Mouse (Mus musculus) heart, postnatal 25 days (tissue): ENCODE results near the gene Il18. TPM values are rescaled to one million over a fixed set of nuclear protein-coding genes. Genes with fewer than 3 reads are reported as not detected.
"Not testable (repeated sequence)": the region's sequence is repeated elsewhere in the genome, so short reads cannot be mapped to it uniquely, and the experiment has no call there.

Source experiments
- DNase-seq: peaks from one replicate; pipeline ENCODE4 v3.0.0; 2022; ENCODE audit warnings: low spot score
- intact Hi-C: fragments of 180-260 bp; cut with DNase I; formaldehyde crosslinking; loops from one replicate; pipeline ENCODE4 v1.15.1; 2025
- total RNA-seq, 2 experiments: library from RNA; stranded (reverse); gene quantifications; 2 replicates each; pipeline ENCODE4 v1.2.3; 2021

Gene Il18
- total RNA-seq, 2 experiments from 2014 or later, result 1.3 to 1.4 TPM

- DNase-seq, result no peak
- intact Hi-C loops, result loop anchor here (5.0 kb wide), 1 partner anchor 70 kb away; the partner anchor contains the start of gene Pts
These were observed 42.3 kb downstream of the Il18 start for GRCm38 (mm10) chr9:50596973-50597372.

GRCm38 (mm10) chr9:50601536-50601935, 46.9 kb downstream of the Il18 start:
- intact Hi-C loops, result no loop called here
- DNase-seq, result no peak

GRCm38 (mm10) chr9:50602055-50602845, 47.6 kb downstream of the Il18 start:
- intact Hi-C loops, result no loop called here
- DNase-seq, result no peak

GRCm38 (mm10) chr9:50603189-50603997, 48.8 kb downstream of the Il18 start, which contains the start of the genes Sdhd and Timm8b:
Gene Sdhd, minus strand, starts transcription at chr9:50603812.
Gene Timm8b, plus strand, starts transcription at chr9:50603910.
- peak; percentile 90 for DNase-seq
- intact Hi-C loops, result no loop called here

GRCm38 (mm10) chr9:50603998-50604324, 49.3 kb downstream of the Il18 start:
- no peak for DNase-seq
- intact Hi-C loops, result no loop called here

- intact Hi-C loops, result no loop called here
- DNase-seq, result no peak
These were observed 49.7 kb downstream of the Il18 start for GRCm38 (mm10) chr9:50604338-50604737.

GRCm38 (mm10) chr9:50612115-50612514, 57.5 kb downstream of the Il18 start:
- intact Hi-C loops, result no loop called here
- DNase-seq, result no peak

GRCm38 (mm10) chr9:50616161-50616560, 61.5 kb downstream of the Il18 start:
- DNase-seq, result no peak

GRCm38 (mm10) chr9:50616766-50617603, 62.4 kb downstream of the Il18 start, which contains the start of the genes Pih1d2 and Nkapd1:
Gene Pih1d2, plus strand, starts transcription at chr9:50617321.
Gene Nkapd1, minus strand, starts transcription at chr9:50617464.
- peak; percentile 77 for DNase-seq
- intact Hi-C loops, result no loop called here

More at GRCm38 (mm10) chr9:50616161-50616560, 61.5 kb downstream of the Il18 start:
- intact Hi-C loops, result no loop called here

GRCm38 (mm10) chr9:50617794-50618330, 63.2 kb downstream of the Il18 start:
- no peak for DNase-seq
- intact Hi-C loops, result no loop called here

GRCm38 (mm10) chr9:50630903-50631302, 76.3 kb downstream of the Il18 start:
- DNase-seq, intact Hi-C loops: not testable (repeated sequence)

Other genes starting within 250 kb of the Il18 start
- gene Rpl10-ps3, start 209.9 kb upstream of the Il18 start, total RNA-seq, result 100 to 1,000 TPM; 353 to 446 TPM
- gene Plet1, start 60.3 kb upstream of the Il18 start, total RNA-seq, result 1 to 10 TPM; 1.6 to 2.2 TPM
- gene Pts, start 26.1 kb upstream of the Il18 start, total RNA-seq, result 10 to 100 TPM; 29.0 to 29.5 TPM
- gene Bco2, start 354 bp downstream of the Il18 start, total RNA-seq, result under 1 TPM; 0.31 to 0.36 TPM
- gene Tex12, start 6.5 kb downstream of the Il18 start, total RNA-seq, result not detected
- gene Sdhd, start 49.0 kb downstream of the Il18 start, total RNA-seq, result 100 to 1,000 TPM; 709 to 741 TPM
- 100 to 1,000 TPM; 271 to 273 TPM for gene Timm8b, start 49.1 kb downstream of the Il18 start, total RNA-seq
- gene Pih1d2, start 62.5 kb downstream of the Il18 start, total RNA-seq, result under 1 TPM; 0.39 to 0.52 TPM
- 10 to 100 TPM; 13.8 to 14.7 TPM for gene Nkapd1, start 62.6 kb downstream of the Il18 start, total RNA-seq
- 100 to 1,000 TPM; 436 to 450 TPM for gene Dlat, start 105.0 kb downstream of the Il18 start, total RNA-seq
- 1 to 10 TPM; 2.5 to 5.3 TPM for gene Dixdc1, start 184.7 kb downstream of the Il18 start, total RNA-seq
- gene 2310030G06Rik, start 191.7 kb downstream of the Il18 start, total RNA-seq, result 1 to 10 TPM; 1.9 to 2.4 TPM
- gene Cryab, start 196.5 kb downstream of the Il18 start, total RNA-seq, result 1,000 to 10,000 TPM; 2,218 to 2,599 TPM
- 100 to 1,000 TPM; 141 to 154 TPM for gene Hspb2, start 197.5 kb downstream of the Il18 start, total RNA-seq
- 1 to 10 TPM; 5.1 to 5.2 TPM for gene Fdxacb1, start 213.4 kb downstream of the Il18 start, total RNA-seq
- gene Alg9, start 220.2 kb downstream of the Il18 start, total RNA-seq, result 10 to 100 TPM in 1 of 2 experiments, 1 to 10 TPM in 1; 9.9 to 11.6 TPM
- gene 1110032A03Rik, start 220.7 kb downstream of the Il18 start, total RNA-seq, result 10 to 100 TPM in 1 of 2 experiments, 1 to 10 TPM in 1; 8.9 to 10.3 TPM